Mouse (Mus musculus) midbrain, embryonic 16.5 days (tissue): Measurements from ENCODE around the gene Gm20662. TPM values are rescaled to one million over a fixed set of nuclear protein-coding genes. Genes with fewer than 3 reads are reported as not detected.

Experiments
- ATAC-seq: fragments of 200-750 bp; cut with Nextera tagmentation; 2 replicates; pipeline ENCODE4 v1.8.0; 2017; ENCODE audit warnings: moderate TSS enrichment
- H3K27ac ChIP-seq: fragments of 300-500 bp; sonication (generic); 2 replicates; pipeline ENCODE4 v1.5.1; 2014; ENCODE audit warnings: mild to moderate bottlenecking, low read length, mixed read lengths
- H3K27me3 ChIP-seq: fragments of 300-500 bp; sonication (generic); 2 replicates; pipeline ENCODE4 v1.6.1; 2014; ENCODE audit warnings: low read depth, low read length, mixed read lengths; ENCODE audit not compliant: control insufficient read depth, insufficient read depth
- H3K36me3 ChIP-seq: fragments of 300-500 bp; sonication (generic); 2 replicates; pipeline ENCODE4 v1.6.1; 2014; ENCODE audit warnings: mild to moderate bottlenecking, low read length, moderate library complexity, mixed read lengths; ENCODE audit not compliant: control insufficient read depth, insufficient read depth
- H3K4me1 ChIP-seq: fragments of 300-500 bp; sonication (generic); 2 replicates; pipeline ENCODE4 v1.6.1; 2014; ENCODE audit warnings: mild to moderate bottlenecking, low read length, mixed read lengths; ENCODE audit not compliant: control insufficient read depth, insufficient read depth
- H3K4me2 ChIP-seq: fragments of 300-500 bp; sonication (generic); 2 replicates; pipeline ENCODE4 v1.6.1; 2014; ENCODE audit warnings: mild to moderate bottlenecking, low read length, mixed read lengths
- H3K4me3 ChIP-seq: fragments of 300-500 bp; sonication (generic); 2 replicates; pipeline ENCODE4 v1.5.1; 2014; ENCODE audit warnings: low read depth, mild to moderate bottlenecking, low read length, moderate library complexity, mixed read lengths
- H3K9ac ChIP-seq: fragments of 300-500 bp; sonication (generic); 2 replicates; pipeline ENCODE4 v1.6.1; 2014; ENCODE audit warnings: low read depth, low read length, mixed read lengths
- H3K9me3 ChIP-seq: fragments of 300-500 bp; sonication (generic); replicated peaks from 2 replicates; pipeline ENCODE4 v1.6.1; 2014; ENCODE audit warnings: mild to moderate bottlenecking, low read length, mixed read lengths; ENCODE audit not compliant: control insufficient read depth, poor library complexity, severe bottlenecking
- WGBS: fragments of 180-500 bp; shearing (Covaris S2); extraction: QIAGEN DNeasy Blood & Tissue Kit; methylation state at CpG from one replicate; pipeline ENCODE4 v1.1.7; 2014; 5-methylcytosine and 5-hydroxymethylcytosine counted together
- polyA plus RNA-seq: library from polyadenylated mRNA; unstranded; fragments of >200 nt; fragmentation: Nextera tagmentation; extraction: Ambion mirVana; gene quantifications from 2 replicates; pipeline ENCODE4 v1.2.1, GENCODE M21; 2015

Gm20662 gene
- polyA plus RNA-seq, 1 experiment from 2014 or later: 0.83 TPM

DNA sequence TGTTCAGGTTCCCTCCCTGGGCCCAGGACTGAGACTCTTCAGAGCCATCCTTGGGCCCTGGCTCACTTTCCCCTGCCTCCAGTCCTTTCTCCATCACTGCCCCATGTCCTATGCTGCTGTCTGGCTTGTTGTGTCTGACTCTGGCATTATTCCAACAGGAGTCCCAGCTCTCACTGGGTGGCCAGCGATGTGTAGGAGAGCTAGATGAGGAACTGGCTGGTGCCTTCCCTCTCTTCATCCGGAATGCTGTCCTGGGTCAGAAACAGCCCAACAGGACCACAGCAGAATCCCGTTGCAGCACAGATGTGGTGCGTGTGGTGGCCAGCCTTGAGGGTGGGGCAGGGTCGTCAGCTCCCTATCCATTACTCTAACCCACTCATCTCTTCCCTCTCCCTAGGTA lies 25.8 kb upstream of the Gm20662 start:
- no peak overlapping the region for H3K4me2 ChIP-seq
- H3K36me3 ChIP-seq: 0 out of 2 replicates have a peak, but pooled peaks cover 2% of the 10 kb centered on the region
- 91% methylated on average over 5 of the region's 5 CpGs for WGBS
- no peaks in the 10 kb centered on the region for H3K4me1 ChIP-seq
- H3K9ac ChIP-seq: no peak overlapping the region
- no peak overlapping the region for H3K27ac ChIP-seq
- H3K9me3 ChIP-seq: no peaks in the 10 kb centered on the region
- ATAC-seq: no peak
- no peak overlapping the region for H3K4me3 ChIP-seq
- H3K27me3 ChIP-seq: no peaks in the 10 kb centered on the region

DNA sequence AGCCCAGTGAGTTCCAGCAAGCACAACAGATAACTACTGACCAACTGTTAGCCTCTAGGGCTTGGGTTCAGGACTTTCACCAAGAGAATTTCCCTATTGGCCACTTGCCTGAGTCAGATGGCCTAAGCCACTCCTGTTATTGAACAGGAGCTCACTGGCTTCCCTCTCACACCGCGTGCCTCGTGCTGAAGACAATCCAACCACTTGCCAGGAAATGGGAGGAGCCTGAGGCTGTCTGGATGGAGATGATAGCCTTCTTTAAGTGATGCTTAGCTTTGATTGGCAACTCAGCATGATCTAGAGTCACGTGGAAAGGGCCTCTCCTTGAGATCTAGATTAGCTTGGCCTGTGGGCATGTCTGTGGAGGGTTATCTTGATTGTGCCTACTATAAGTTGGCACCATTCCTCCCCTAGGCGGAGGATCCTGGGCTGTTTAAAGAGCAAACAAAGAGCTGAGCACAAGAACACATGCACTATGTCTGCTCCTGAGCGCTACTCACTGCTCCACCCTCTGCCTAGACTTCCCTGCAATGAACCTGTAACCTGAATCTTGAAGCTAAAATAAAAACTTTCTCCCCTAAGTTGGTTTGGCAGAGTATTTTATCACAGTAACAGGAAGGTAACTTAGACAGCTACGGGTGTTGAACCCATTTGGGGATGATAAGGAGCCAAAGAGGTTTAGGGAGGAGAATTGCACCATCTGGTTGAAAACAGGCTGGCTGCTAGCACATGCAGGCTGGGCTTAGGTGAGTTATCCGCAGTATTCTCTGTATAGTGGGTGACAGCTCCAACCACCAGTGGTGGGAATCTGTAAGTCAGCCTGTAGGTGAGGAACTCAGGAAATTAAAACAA lies 24.2 kb upstream of the Gm20662 start:
- H3K4me1 ChIP-seq: no peaks in the 10 kb centered on the region
- no peak overlapping the region for H3K27ac ChIP-seq
- no peaks in the 10 kb centered on the region for H3K27me3 ChIP-seq
- H3K4me2 ChIP-seq: no peak overlapping the region
- 87% methylated on average over 8 of the region's 8 CpGs for WGBS
- 0 out of 2 replicates have a peak, but pooled peaks cover 2% of the 10 kb centered on the region for H3K36me3 ChIP-seq
- no peaks in the 10 kb centered on the region for H3K9me3 ChIP-seq
- H3K4me3 ChIP-seq: no peak overlapping the region
- no peak for ATAC-seq
- no peak overlapping the region for H3K9ac ChIP-seq

DNA sequence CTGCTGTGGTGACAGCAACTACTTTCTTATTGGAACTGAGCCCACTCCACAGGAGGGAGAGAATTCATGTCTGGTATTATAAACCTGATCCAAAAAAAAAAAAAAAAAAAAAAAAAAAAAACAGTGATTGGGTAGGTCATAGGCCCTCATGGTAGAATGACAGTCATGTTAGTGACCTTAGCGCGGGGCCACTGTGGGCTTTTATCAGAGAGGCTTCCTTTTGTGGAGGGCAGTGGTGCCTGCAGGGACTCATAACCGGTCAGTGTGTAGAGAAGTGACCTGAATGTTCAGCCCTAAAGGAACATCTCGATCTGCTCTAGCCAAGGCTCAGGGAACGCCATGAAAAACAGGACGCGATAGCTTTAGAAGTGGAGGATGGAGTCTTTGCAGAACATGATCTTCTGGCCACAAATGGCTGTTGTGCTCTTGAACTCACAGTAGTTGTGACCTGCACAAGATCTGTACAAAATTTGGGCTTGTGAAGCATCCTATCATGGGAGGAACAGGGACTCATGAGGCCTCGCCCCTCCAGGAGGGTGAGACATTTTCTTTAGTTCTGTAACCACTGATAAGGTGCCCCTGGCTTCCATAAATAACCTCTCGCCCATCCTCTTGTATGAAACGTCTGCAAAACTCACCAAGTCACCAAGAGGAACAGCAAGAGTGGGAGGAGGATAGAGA lies 21.5 kb upstream of the Gm20662 start:
- H3K36me3 ChIP-seq: 0 out of 2 replicates have a peak, but pooled peaks cover 2% of the 10 kb centered on the region
- no peak overlapping the region for H3K9ac ChIP-seq
- WGBS: 86% methylated on average over 10 of the region's 10 CpGs
- no peaks in the 10 kb centered on the region for H3K9me3 ChIP-seq
- no peak overlapping the region for H3K27ac ChIP-seq
- no peaks in the 10 kb centered on the region for H3K27me3 ChIP-seq
- no peak overlapping the region for H3K4me3 ChIP-seq
- no peak for ATAC-seq
- no peak overlapping the region for H3K4me2 ChIP-seq
- H3K4me1 ChIP-seq: no peaks in the 10 kb centered on the region

DNA sequence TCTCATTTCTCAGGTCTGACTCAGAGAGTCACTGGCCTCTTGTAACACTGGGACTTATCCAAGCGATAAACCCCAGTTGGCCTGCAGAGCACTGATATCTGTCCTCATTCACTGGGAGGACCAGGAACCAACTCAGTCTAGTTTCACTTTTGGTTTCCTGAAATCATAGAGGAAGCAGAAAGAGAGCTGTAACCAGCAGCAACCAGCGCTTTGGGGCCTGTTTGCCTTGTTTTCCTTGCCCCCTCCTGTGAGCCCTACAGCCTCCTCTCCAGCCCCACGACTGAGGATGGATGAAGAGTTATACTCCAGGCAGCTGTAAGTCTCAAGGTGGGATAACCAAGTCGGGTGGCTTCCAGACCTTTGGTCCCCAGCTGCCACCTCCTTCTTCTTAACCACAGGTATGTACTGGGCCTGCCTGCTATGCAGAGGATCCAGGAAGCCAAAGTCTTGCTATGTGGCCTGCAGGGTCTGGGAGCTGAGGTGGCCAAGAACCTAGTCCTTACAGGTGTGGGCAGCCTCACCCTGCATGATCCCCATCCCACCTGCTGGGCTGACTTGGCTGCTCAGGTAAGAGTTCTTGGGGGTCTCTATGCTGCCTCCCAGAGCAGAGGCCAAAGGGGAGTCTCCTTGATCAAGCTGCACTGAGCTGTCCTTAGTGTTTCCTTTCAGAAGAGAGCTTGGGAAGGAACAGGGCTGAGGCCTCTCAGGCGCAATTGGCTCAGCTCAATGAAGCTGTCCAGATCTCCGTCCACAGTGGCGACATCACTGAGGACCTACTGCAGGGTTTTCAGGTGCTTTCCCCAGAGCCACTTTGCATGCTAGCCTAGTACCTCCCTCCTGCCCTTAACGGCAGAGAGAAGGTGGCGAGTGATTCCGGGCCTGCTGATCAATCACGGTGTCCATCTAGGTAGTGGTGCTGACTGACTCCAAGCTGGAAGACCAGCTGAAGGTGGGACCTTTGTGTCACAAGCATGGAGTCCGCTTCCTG lies 20.5 kb upstream of the Gm20662 start, which contains the start of gene Uba7:
TSS of gene Uba7 (plus strand) at position 107 of the 988 bp plus-strand sequence.
- 73% methylated on average over 12 of the region's 12 CpGs for WGBS
- no peaks in the 10 kb centered on the region for H3K9me3 ChIP-seq
- H3K36me3 ChIP-seq: 0 out of 2 replicates have a peak, but pooled peaks cover 2% of the 10 kb centered on the region
- H3K9ac ChIP-seq: no peak within 1 kb of the TSS
- H3K27ac ChIP-seq: no peak within 1 kb of the TSS
- H3K4me1 ChIP-seq: no peaks in the 10 kb centered on the region
- H3K4me2 ChIP-seq: no peak within 1 kb of the TSS
- H3K4me3 ChIP-seq: no peak within 1 kb of the TSS
- ATAC-seq: no peak
- H3K27me3 ChIP-seq: no peaks in the 10 kb centered on the region

DNA sequence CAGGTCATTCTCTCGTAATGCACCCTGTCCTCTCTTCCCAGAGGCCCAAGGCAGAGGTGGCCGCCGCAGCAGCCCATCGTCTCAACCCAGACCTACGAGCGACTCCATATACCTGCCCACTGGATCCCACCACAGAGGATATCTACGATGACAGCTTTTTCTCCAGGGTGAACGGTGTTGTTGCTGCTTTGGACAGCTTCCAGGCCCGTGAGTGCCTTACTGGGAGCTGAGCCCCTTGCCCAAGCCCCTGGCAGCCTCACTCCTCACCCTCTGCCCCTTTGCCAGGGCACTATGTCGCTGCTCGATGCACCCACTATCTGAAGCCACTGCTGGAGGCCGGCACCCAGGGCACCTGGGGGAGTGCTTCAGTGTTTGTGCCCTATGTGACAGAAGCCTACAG lies 17.3 kb upstream of the Gm20662 start:
- no peak for ATAC-seq
- no peaks in the 10 kb centered on the region for H3K36me3 ChIP-seq
- no peak overlapping the region for H3K9ac ChIP-seq
- H3K4me3 ChIP-seq: no peak overlapping the region
- H3K27ac ChIP-seq: no peak overlapping the region
- H3K4me2 ChIP-seq: no peak overlapping the region
- peaks cover 2% of the 10 kb centered on the region; the same call in 1 of the 2 replicates for H3K4me1 ChIP-seq
- peaks cover under 1% of the 10 kb centered on the region; the same call in 1 of the 2 replicates for H3K27me3 ChIP-seq
- WGBS: 89% methylated on average over 12 of the region's 12 CpGs
- no peaks in the 10 kb centered on the region for H3K9me3 ChIP-seq

DNA sequence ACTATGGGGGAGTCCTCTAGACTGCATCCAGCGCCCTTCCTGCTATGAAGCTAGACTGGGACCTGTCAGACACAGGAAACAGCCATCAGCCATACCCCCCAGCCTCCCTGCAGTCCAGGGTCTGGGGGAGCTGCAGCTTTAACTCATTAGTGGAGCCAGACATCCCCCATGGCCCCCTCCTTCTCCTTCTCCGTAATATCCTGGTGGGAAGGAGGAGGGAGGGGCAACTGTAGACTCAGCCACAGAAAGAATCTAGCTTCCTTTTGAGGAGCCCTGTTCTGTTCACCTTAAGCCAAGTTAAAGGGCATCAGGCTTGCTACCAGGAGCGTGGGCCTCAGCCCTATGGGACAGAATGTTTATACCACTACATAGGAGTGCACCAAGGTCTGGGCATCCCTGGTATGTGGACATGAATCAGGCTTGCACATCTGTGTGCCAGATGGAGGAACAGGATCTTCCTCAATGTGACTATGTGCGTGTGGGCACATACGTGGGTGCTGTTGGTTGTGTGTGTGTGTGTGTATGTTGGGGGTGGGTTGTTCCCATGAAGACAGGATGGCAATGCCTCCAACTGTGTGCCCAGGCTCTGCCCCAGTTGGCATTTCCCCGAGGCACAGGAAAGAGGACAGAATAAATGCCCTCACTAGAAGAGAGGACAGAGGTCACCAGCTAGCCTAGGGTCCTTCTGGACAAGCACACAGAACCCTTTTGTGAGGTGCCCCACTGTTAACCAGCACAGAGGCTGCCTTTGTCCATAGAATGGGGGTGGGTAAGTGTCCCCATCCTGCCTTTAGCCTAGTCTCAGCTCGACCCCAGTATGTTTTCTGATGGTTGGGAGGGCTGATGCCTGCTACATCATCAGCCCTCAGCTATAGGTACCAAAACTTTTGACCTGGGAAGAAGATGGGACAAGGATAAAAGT lies 14.2 kb upstream of the Gm20662 start:
- Histone ChIP-seq H3K27ac (peak overlapping the region; percentile 67), H3K4me3 (0 out of 2 replicates have a peak overlapping the region, but pooled peaks have one; percentile 3), H3K36me3 (no peaks in the 10 kb centered on the region), H3K4me2 (no peak overlapping the region), H3K9me3 (no peaks in the 10 kb centered on the region), H3K27me3 (peaks cover 7% of the 10 kb centered on the region), H3K4me1 (peaks cover 10% of the 10 kb centered on the region), H3K9ac (0 out of 2 replicates have a peak overlapping the region, but pooled peaks have one; percentile 0)
- ATAC-seq: no peak
- 63% methylated on average over 7 of the region's 7 CpGs for WGBS

DNA sequence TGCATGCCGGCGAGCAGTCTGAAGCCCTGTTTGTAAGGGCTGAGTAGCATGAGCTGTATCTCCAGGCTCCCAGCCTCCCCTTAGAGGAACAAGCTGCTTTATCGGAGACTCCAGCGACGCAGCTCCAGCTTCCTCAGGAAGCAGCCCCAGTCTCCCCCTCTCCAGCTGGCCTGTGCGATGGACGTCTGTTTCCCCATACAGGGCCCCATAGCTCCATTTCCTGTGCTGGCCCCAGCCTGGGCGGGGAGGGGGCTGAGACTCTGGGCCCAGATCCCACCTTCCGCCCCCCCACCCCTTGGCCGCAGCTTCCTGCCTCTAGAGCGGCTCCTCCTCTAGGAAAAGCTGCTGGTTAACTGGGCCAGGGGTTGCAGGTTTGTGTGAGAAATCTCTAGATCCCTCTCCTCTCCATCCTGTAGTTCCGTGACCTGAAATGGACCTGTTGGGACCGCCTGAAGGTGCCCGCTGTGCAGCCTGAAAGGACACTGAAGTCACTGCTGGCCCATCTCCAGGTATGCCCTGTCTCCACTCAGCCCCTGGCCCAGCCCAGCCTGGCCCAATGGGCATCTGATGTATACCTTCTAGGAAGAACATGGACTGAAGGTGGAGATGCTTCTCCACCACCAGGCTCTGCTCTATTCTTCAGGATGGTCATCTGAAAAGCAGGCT lies 13.3 kb upstream of the Gm20662 start, which contains the start of gene Gm20661:
TSS of gene Gm20661 (plus strand) at position 378 of the 666 bp plus-strand sequence.
- no peaks in the 10 kb centered on the region for H3K36me3 ChIP-seq
- H3K9ac ChIP-seq: no peak within 1 kb of the TSS
- 65% methylated on average over 14 of the region's 14 CpGs for WGBS
- ATAC-seq: no peak
- H3K27me3 ChIP-seq: peaks cover 7% of the 10 kb centered on the region
- peaks cover 10% of the 10 kb centered on the region for H3K4me1 ChIP-seq
- H3K27ac ChIP-seq: peak within 1 kb of the TSS; percentile 75
- H3K9me3 ChIP-seq: no peaks in the 10 kb centered on the region
- H3K4me2 ChIP-seq: peak within 1 kb of the TSS; percentile 89; the same call in 1 of the 2 replicates
- 0 out of 2 replicates have a peak within 1 kb of the TSS, but pooled peaks have one; percentile 3 for H3K4me3 ChIP-seq
